ENCODE assay signal across 20 mouse cellular contexts in the genomic region with DNA sequence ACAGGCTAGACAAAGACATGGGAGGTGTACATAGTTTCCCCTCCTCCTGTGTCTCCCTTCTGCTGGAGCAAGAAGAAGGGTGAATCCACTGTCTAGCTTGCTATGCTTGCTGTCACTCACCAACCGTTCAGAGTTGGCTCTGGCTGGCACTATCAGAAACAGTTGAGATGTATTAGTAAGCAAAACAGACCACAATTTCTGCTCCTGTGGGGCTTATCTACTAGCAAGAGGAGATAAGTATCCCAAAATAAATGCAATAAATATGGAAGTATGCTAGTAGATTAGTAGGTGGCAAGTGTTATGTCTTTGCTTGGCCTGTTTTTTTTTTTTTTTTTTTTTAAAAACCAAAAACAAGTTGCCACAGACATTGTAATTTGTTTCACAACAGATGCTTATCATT.
"Had no signal": no experiment of that assay in that cellular context is flagged by ENCODE, and none has a peak within 500 bp of the region (broad histone marks: within the 10 kb centered on the region; RNA-seq: fewer than 3 reads in every experiment).

No protein-coding gene starts in this region.

- H3K36me3 ChIP-seq: limb, embryonic 10.5 days; limb, embryonic 13.5 days; midbrain, embryonic 12.5 days; midbrain, embryonic 15.5 days; neural tube, embryonic 12.5 days; neural tube, embryonic 15.5 days had no signal

- DNase-seq: kidney, adult 11 months; kidney, adult 9 months; kidney, postnatal 14 days; kidney, postnatal 4 days; lung, embryonic 14.5 days; lung, postnatal 36 days; right cerebral cortex, adult 18-20 months; right cerebral cortex, postnatal 14 days; right cerebral cortex, postnatal 4 days; thymus, adult 2 months; thymus, postnatal 14 days; thymus, postnatal 4 days had no signal

- H3K4me3 ChIP-seq: limb, embryonic 10.5 days; limb, embryonic 13.5 days; midbrain, embryonic 12.5 days; midbrain, embryonic 15.5 days; neural tube, embryonic 12.5 days; neural tube, embryonic 15.5 days had no signal

- H3K9ac ChIP-seq: limb, embryonic 13.5 days; lung, embryonic 14.5 days; midbrain, embryonic 12.5 days; midbrain, embryonic 15.5 days; neural tube, embryonic 12.5 days; neural tube, embryonic 15.5 days had no signal

- H3K27me3 ChIP-seq: limb, embryonic 13.5 days; midbrain, embryonic 12.5 days; midbrain, embryonic 15.5 days; neural tube, embryonic 12.5 days; neural tube, embryonic 15.5 days had no signal

- H3K4me1 ChIP-seq: limb, embryonic 10.5 days; limb, embryonic 13.5 days; midbrain, embryonic 15.5 days; neural tube, embryonic 12.5 days; neural tube, embryonic 15.5 days had no signal

- ATAC-seq: lung, postnatal 0 days; midbrain, embryonic 15.5 days had no signal

- H3K4me2 ChIP-seq: limb, embryonic 13.5 days; lung, embryonic 14.5 days; midbrain, embryonic 12.5 days; midbrain, embryonic 15.5 days; neural tube, embryonic 12.5 days; neural tube, embryonic 15.5 days had no signal

- H3K27ac ChIP-seq: limb, embryonic 10.5 days; limb, embryonic 13.5 days; midbrain, embryonic 12.5 days; midbrain, embryonic 15.5 days; neural tube, embryonic 12.5 days; neural tube, embryonic 15.5 days; stomach, postnatal 0 days had no signal

- H3K9me3 ChIP-seq: limb, embryonic 10.5 days; limb, embryonic 13.5 days; midbrain, embryonic 12.5 days; midbrain, embryonic 15.5 days; neural tube, embryonic 12.5 days; neural tube, embryonic 15.5 days had no signal
